8 mouse cellular contexts compared by ENCODE assay signal in genomic region chr9:56635121-56635497, GRCm38 (mm10).
A peak's percentile ranks its signal among the peaks of the same experiment; 100 is the strongest.
DNase-seq lines count a peak whose midpoint lies in the region; ATAC-seq and TF ChIP-seq lines count a peak whose summit lies in the region.

No protein-coding gene starts in this region.

- TF ChIP-seq EP300 in lung, postnatal 0 days (IDR thresholded peaks at IDR 0.05): no peak

- intact Hi-C loops in left cerebral cortex, postnatal 4 days (cut with DNase I): loop anchor here (1.0 to 10.0 kb wide), 3 partner anchors 161 to 370 kb away; partner anchors contain the start of gene Lingo1

- H3K27ac ChIP-seq in bone marrow macrophage, adult 2 months (ENCODE audit: insufficient read depth, low read depth, low read length): no peak overlapping the region
- H3K27ac ChIP-seq in forebrain, embryonic 13.5 days: peak overlapping the region; percentile 65
- peak overlapping the region; percentile 97 for H3K27ac ChIP-seq in hindbrain, embryonic 16.5 days (ENCODE audit: low read depth, low read length)
- no peak overlapping the region for H3K27ac ChIP-seq in lung, postnatal 0 days (ENCODE audit: low read length)

- H3K4me3 ChIP-seq in bone marrow macrophage, adult 2 months (ENCODE audit: insufficient read depth, low read length): peak overlapping the region; percentile 21
- peak overlapping the region; percentile 66 for H3K4me3 ChIP-seq in forebrain, embryonic 13.5 days
- peak overlapping the region; percentile 89 for H3K4me3 ChIP-seq in hindbrain, embryonic 16.5 days (ENCODE audit: low read length)
- peak overlapping the region; percentile 55 for H3K4me3 ChIP-seq in lung, postnatal 0 days (ENCODE audit: low read depth, low read length)

- H3K4me1 ChIP-seq in bone marrow macrophage, adult 2 months (ENCODE audit: control insufficient read depth, insufficient read depth, low read length): no peaks in the 10 kb centered on the region
- H3K4me1 ChIP-seq in forebrain, embryonic 13.5 days: peaks cover 44% of the 10 kb centered on the region
- peaks cover 34% of the 10 kb centered on the region for H3K4me1 ChIP-seq in hindbrain, embryonic 16.5 days (ENCODE audit: control insufficient read depth, insufficient read depth, low read depth, low read length)
- H3K4me1 ChIP-seq in lung, postnatal 0 days (ENCODE audit: insufficient read depth, low read depth, low read length): peaks cover 5% of the 10 kb centered on the region; the same call in 1 of the 2 replicates

- ATAC-seq in forebrain, embryonic 13.5 days: peak; percentile 9
- peak; percentile 28 for ATAC-seq in hindbrain, embryonic 16.5 days
- ATAC-seq in lung, postnatal 0 days: peak; percentile 22

- peaks cover 81% of the 10 kb centered on the region for H3K27me3 ChIP-seq in forebrain, embryonic 13.5 days
- peaks cover 5% of the 10 kb centered on the region; the same call in 1 of the 2 replicates for H3K27me3 ChIP-seq in hindbrain, embryonic 16.5 days (replicated peaks; ENCODE audit: control insufficient read depth, insufficient read depth, low read length)
- H3K27me3 ChIP-seq in lung, postnatal 0 days (replicated peaks; ENCODE audit: insufficient read depth, low read length): peaks cover 35% of the 10 kb centered on the region

- peak overlapping the region; percentile 95 for H3K4me2 ChIP-seq in forebrain, embryonic 13.5 days
- peak overlapping the region; percentile 89 for H3K4me2 ChIP-seq in hindbrain, embryonic 16.5 days (ENCODE audit: low read length)
- peak overlapping the region; percentile 98 for H3K4me2 ChIP-seq in lung, postnatal 0 days (replicated peaks; ENCODE audit: low read depth, low read length)

- no peaks in the 10 kb centered on the region for H3K36me3 ChIP-seq in forebrain, embryonic 13.5 days (ENCODE audit: poor library complexity, severe bottlenecking)
- no peaks in the 10 kb centered on the region for H3K36me3 ChIP-seq in hindbrain, embryonic 16.5 days (ENCODE audit: control insufficient read depth, insufficient read depth, low read length)
- H3K36me3 ChIP-seq in lung, postnatal 0 days (ENCODE audit: insufficient read depth, low read length): no peaks in the 10 kb centered on the region

- TF ChIP-seq CTCF in bone marrow macrophage, adult 2 months (IDR thresholded peaks at IDR 0.05; ENCODE audit: low read depth, low read length): no peak
- TF ChIP-seq CTCF in lung, postnatal 0 days (IDR thresholded peaks at IDR 0.05): no peak

- DNase-seq in left cerebral cortex, postnatal 4 days: peak; percentile 76
- DNase-seq in left cerebral cortex, adult 9 months (ENCODE audit: low spot score in 2 of 2): no peak
- no peak for DNase-seq in lung, postnatal 0 days (ENCODE audit: low spot score)
- peak; percentile 67 for DNase-seq in testis, postnatal 10 days (ENCODE audit: low spot score)
- DNase-seq in left cerebral cortex, adult 11 months (ENCODE audit: low spot score): no peak

- H3K9ac ChIP-seq in forebrain, embryonic 13.5 days: peak overlapping the region; percentile 81
- peak overlapping the region; percentile 99 for H3K9ac ChIP-seq in hindbrain, embryonic 16.5 days (ENCODE audit: low read depth, low read length)
- H3K9ac ChIP-seq in lung, postnatal 0 days (replicated peaks; ENCODE audit: low read depth): no peak overlapping the region; the same call in 1 of the 2 replicates

- 0% methylated on average over 37 of the region's 40 CpGs for WGBS in forebrain, embryonic 13.5 days
- WGBS in hindbrain, embryonic 16.5 days: 0% methylated on average over 28 of the region's 40 CpGs
- WGBS in lung, postnatal 0 days: 1% methylated on average over 20 of the region's 40 CpGs

- H3K9me3 ChIP-seq in forebrain, embryonic 13.5 days (replicated peaks): no peaks in the 10 kb centered on the region
- H3K9me3 ChIP-seq in hindbrain, embryonic 16.5 days (ENCODE audit: control insufficient read depth, low read length): no peaks in the 10 kb centered on the region
- no peaks in the 10 kb centered on the region for H3K9me3 ChIP-seq in lung, postnatal 0 days (ENCODE audit: low read length)

- TF ChIP-seq POLR2A in bone marrow macrophage, adult 2 months (IDR thresholded peaks at IDR 0.05; ENCODE audit: borderline replicate concordance, low read depth, low read length): no peak

Comparison
In these comparisons a context has a peak if more than half of its experiments do, and no peak if none do; other contexts are left out.
1. DNase-seq: peak in left cerebral cortex, postnatal 4 days (single experiment) and testis, postnatal 10 days (single experiment); none in left cerebral cortex, adult 9 months (0 of 2), lung, postnatal 0 days (single experiment) and left cerebral cortex, adult 11 months (single experiment).
2. H3K27ac ChIP-seq: peak in forebrain, embryonic 13.5 days (single experiment) and hindbrain, embryonic 16.5 days (single experiment); none in bone marrow macrophage, adult 2 months (single experiment) and lung, postnatal 0 days (single experiment).
3. H3K4me3 ChIP-seq: peak in every context shown above with its lines; median percentile 89 in hindbrain, embryonic 16.5 days; 66 in forebrain, embryonic 13.5 days; 55 in lung, postnatal 0 days; 21 in bone marrow macrophage, adult 2 months.
4. Peak in every context shown above with its lines, with median percentiles within 50 percentile points of each other: ATAC-seq and H3K4me2 ChIP-seq.